Mouse (Mus musculus) kidney, adult 2 months (tissue): Measurements from ENCODE around the gene Sytl1. TPM values are rescaled to one million over a fixed set of nuclear protein-coding genes. Genes with fewer than 3 reads are reported as not detected.

Source experiments
- DNase-seq: peaks from one replicate; pipeline ENCODE4 v3.0.0; 2021
- H3K27ac ChIP-seq: fragments of 200-500 bp; 2 replicates; pipeline ENCODE4 v1.5.1; 2012; ENCODE audit warnings: low read depth, low read length, control low read depth, inconsistent platforms; ENCODE audit not compliant: insufficient read depth
- H3K27me3 ChIP-seq: fragments of 200-500 bp; replicated peaks from 2 replicates; pipeline ENCODE4 v1.6.1; 2012; ENCODE audit warnings: mild to moderate bottlenecking, moderate library complexity, low read length, inconsistent platforms; ENCODE audit not compliant: control insufficient read depth, insufficient read depth
- H3K36me3 ChIP-seq: fragments of 200-500 bp; 2 replicates; pipeline ENCODE4 v1.6.1; 2012; ENCODE audit warnings: mild to moderate bottlenecking, moderate library complexity, low read length, inconsistent platforms; ENCODE audit not compliant: control insufficient read depth, insufficient read depth
- H3K4me1 ChIP-seq: fragments of 200-500 bp; 2 replicates; pipeline ENCODE4 v1.6.1; 2011; ENCODE audit warnings: low read length; ENCODE audit not compliant: control insufficient read depth, insufficient read depth
- H3K4me3 ChIP-seq: fragments of 200-500 bp; 2 replicates; pipeline ENCODE4 v1.5.1; 2011; ENCODE audit warnings: mild to moderate bottlenecking, low read depth, low read length, control low read depth; ENCODE audit not compliant: insufficient read depth
- CTCF ChIP-seq: fragments of 200-500 bp; conservative IDR thresholded peaks from 2 replicates; pipeline ENCODE4 v1.5.1; 2011; ENCODE audit warnings: low read depth, mild to moderate bottlenecking, control low read depth, low read length, moderate library complexity, mixed read lengths; ENCODE audit not compliant: insufficient read depth, insufficient read length
- POLR2A ChIP-seq: fragments of 200-500 bp; IDR thresholded peaks from one replicate; pipeline ENCODE4 v1.6.1; 2011; ENCODE audit warnings: low read depth, low read length, control low read depth
- WGBS: fragments of 180-500 bp; shearing (Covaris S2); methylation state at CpG from one replicate; pipeline ENCODE4 v1.1.7; 2018; 5-methylcytosine and 5-hydroxymethylcytosine counted together
- polyA plus RNA-seq: library from polyadenylated mRNA; depleted of rRNA; stranded (reverse); fragments of >200 nt; gene quantifications from 2 replicates; pipeline ENCODE4 v1.2.3, GENCODE M21; 2012

Gene Sytl1
- polyA plus RNA-seq, 1 experiment = 5.9 TPM

- no peak overlapping the region for H3K4me3 ChIP-seq
- TF ChIP-seq CTCF (no peak), POLR2A (no peak)
- peak overlapping the region; percentile 76 for H3K27ac ChIP-seq
Measured at GRCm38 (mm10) chr4:133278482-133278881, 15.6 kb upstream of the Sytl1 start.

GRCm38 (mm10) chr4:133278067-133278466 lies 15.2 kb upstream of the Sytl1 start:
- Histone ChIP-seq H3K27me3 (no peaks in the 10 kb centered on the region), H3K4me3 (peak overlapping the region; percentile 87), H3K27ac (peak overlapping the region; percentile 76), H3K4me1 (peaks cover 9% of the 10 kb centered on the region), H3K36me3 (no peaks in the 10 kb centered on the region)
- 15% methylated on average over 6 of the region's 6 CpGs for WGBS
- DNase-seq = no peak
- TF ChIP-seq POLR2A (no peak), CTCF (no peak)

More at GRCm38 (mm10) chr4:133278482-133278881, 15.6 kb upstream of the Sytl1 start:
- H3K27me3 ChIP-seq = no peaks in the 10 kb centered on the region
- 83% methylated on average over 3 of the region's 3 CpGs for WGBS
- no peaks in the 10 kb centered on the region for H3K36me3 ChIP-seq
- peaks cover 9% of the 10 kb centered on the region for H3K4me1 ChIP-seq
- no peak for DNase-seq

- Histone ChIP-seq H3K27ac (peak within 1 kb of the TSS; percentile 76), H3K4me1 (peaks cover 9% of the 10 kb centered on the region), H3K36me3 (no peaks in the 10 kb centered on the region), H3K4me3 (peak within 1 kb of the TSS; percentile 87), H3K27me3 (no peaks in the 10 kb centered on the region)
- TF ChIP-seq CTCF = no peak
- TF ChIP-seq POLR2A = no peak
- WGBS = under 1% methylated on average over 73 of the region's 73 CpGs
- DNase-seq = peak; percentile 97
Measured at GRCm38 (mm10) chr4:133277104-133278026, 14.5 kb upstream of the Sytl1 start, which contains the start of gene Tmem222. Gene Tmem222, minus strand, starts transcription at chr4:133277792.

GRCm38 (mm10) chr4:133270929-133271328 lies 8.0 kb upstream of the Sytl1 start:
- Histone ChIP-seq H3K27ac (no peak overlapping the region), H3K4me3 (no peak overlapping the region), H3K36me3 (no peaks in the 10 kb centered on the region), H3K4me1 (no peaks in the 10 kb centered on the region), H3K27me3 (no peaks in the 10 kb centered on the region)
- no peak for DNase-seq
- TF ChIP-seq POLR2A (no peak), CTCF (no peak)
- whole genome bisulfite sequencing = 82% methylated on average over 9 of the region's 9 CpGs

GRCm38 (mm10) chr4:133269596-133269995 lies 6.7 kb upstream of the Sytl1 start:
- no peak for TF ChIP-seq POLR2A
- TF ChIP-seq CTCF = no peak

GRCm38 (mm10) chr4:133268931-133269330 lies 6.0 kb upstream of the Sytl1 start:
- no peak overlapping the region for H3K4me3 ChIP-seq
- 88% methylated on average over 3 of the region's 3 CpGs for WGBS
- TF ChIP-seq CTCF = no peak
- TF ChIP-seq POLR2A = no peak
- H3K36me3 ChIP-seq = no peaks in the 10 kb centered on the region
- H3K27me3 ChIP-seq = no peaks in the 10 kb centered on the region
- no peak for DNase-seq
- no peaks in the 10 kb centered on the region for H3K4me1 ChIP-seq
- H3K27ac ChIP-seq = no peak overlapping the region

More at GRCm38 (mm10) chr4:133269596-133269995, 6.7 kb upstream of the Sytl1 start:
- H3K27me3 ChIP-seq = no peaks in the 10 kb centered on the region
- H3K4me1 ChIP-seq = no peaks in the 10 kb centered on the region
- H3K27ac ChIP-seq = no peak overlapping the region
- no peak overlapping the region for H3K4me3 ChIP-seq
- no peaks in the 10 kb centered on the region for H3K36me3 ChIP-seq
- peak; percentile 43 for DNase-seq
- 76% methylated on average over 3 of the region's 3 CpGs for WGBS

- Histone ChIP-seq H3K4me3 (no peak overlapping the region), H3K27ac (no peak overlapping the region), H3K4me1 (no peaks in the 10 kb centered on the region), H3K27me3 (no peaks in the 10 kb centered on the region), H3K36me3 (no peaks in the 10 kb centered on the region)
- DNase-seq = no peak
- WGBS = 85% methylated on average over 12 of the region's 12 CpGs
- TF ChIP-seq CTCF (no peak), POLR2A (no peak)
Measured at GRCm38 (mm10) chr4:133266248-133266880, 3.5 kb upstream of the Sytl1 start.
